15 mouse cellular contexts compared by ENCODE assay signal in the genomic region with DNA sequence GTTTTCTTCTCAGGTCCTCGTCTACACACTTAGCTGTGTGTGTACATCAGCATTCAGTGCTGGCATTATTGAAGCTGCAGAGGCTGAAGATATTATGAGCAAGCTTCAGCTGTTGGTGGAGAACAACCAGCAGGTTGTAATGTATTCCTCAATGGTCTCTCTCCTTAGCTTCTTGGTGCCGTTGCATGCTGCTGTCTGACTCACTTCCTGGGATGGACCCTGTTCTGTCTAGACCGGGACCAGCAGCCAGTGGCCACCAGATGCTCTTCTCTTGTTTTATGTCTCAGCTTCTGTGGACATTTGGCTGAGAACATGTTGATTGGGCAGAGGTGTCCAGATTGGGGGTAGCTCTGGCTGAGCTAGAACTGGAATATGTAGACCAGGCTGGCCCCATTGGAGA.
"Had no signal": no experiment of that assay in that cellular context is flagged by ENCODE, and none has a peak within 500 bp of the region (broad histone marks: within the 10 kb centered on the region; RNA-seq: fewer than 3 reads in every experiment).

No protein-coding gene starts in this region.

- DNase-seq: cerebellum, adult 8-10 months; cerebellum, adult 9-10 months; cerebellum, adult 9-11 months; cerebellum, postnatal 14 days; cerebellum, postnatal 25 days; cerebellum, postnatal 36 days; embryo, embryonic 11 days; forebrain, postnatal 0 days; gastrocnemius, adult 2 months; gastrocnemius, postnatal 10 days; gastrocnemius, postnatal 14 days; gastrocnemius, postnatal 25 days; gastrocnemius, postnatal 36 days; heart, adult 18-20 months; heart, adult 2 months had no signal
